Mouse (Mus musculus) layer of hippocampus, postnatal 36 days (tissue): ENCODE results near the gene Ybx1. TPM values are rescaled to one million over a fixed set of nuclear protein-coding genes. Genes with fewer than 3 reads are reported as not detected.

Experiments used
- DNase-seq, 2 experiments: peaks; one replicate each; pipeline ENCODE4 v3.0.0; 2022
- total RNA-seq, 2 experiments: library from RNA; stranded (reverse); gene quantifications; 2 replicates each; pipeline ENCODE4 v1.2.3; 2021

Gene Ybx1
- total RNA-seq, 2 experiments from 2014 or later = 275 to 279 TPM

DNA sequence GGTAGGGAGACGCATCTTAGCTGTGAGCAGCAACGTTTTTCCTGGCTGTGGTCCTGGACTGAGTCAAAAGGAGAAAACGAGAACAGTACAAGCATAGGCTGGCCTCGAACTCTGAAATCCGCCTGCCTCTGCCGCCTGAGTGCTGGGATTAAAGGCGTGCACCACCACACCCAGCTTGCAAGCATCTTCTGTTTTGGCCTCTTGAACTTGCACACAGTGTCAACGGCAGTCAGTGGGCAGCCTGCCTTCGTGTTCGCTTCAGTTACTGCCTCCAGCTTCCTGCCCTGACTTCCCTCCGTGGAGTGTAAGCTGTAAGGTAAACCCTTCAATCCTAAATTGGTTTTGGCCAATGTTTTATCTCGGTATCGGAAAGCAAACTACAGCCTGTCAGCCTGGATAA is 27.8 kb downstream of the Ybx1 start:
- no peak for DNase-seq

DNA sequence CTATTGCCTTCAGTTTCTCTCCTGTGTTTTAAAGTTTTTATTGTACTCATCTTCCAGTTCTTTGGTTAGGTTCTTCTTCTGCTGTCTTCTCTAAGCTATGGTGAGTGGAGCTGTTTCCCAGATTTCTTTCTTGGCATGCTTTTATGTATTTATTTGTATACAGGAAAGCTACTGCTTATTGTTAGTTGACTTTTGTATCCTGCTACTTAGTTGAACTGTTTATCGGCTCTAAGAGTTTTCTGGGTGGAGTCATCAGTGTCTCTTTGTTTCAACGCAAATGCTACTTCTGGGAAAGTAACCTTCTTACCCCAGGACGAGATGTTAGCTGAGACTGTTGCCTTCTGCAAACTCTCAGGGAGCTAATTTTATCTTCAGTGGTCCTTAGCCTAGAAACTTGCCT is 30.9 kb downstream of the Ybx1 start:
- DNase-seq = no peak

DNA sequence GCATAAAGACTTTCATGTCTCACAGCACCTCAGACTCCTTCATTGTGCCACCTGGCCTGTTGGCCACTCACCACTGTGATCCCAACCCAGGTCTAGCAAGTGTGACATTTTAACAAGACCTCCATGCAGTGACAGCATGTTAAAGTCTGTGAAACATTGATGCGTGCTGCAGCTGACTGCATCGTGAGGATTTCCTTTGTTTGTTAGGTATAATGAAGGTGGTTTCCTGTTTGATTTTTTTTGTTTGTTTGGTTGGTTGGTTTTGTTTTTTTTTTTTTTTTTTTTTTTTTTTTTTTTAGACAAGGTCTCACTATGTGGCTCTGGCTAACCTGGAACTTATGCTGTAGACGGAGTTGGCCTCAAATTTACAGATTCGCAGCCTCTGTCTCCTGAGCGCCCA is 31.9 kb downstream of the Ybx1 start:
- DNase-seq = no peak

DNA sequence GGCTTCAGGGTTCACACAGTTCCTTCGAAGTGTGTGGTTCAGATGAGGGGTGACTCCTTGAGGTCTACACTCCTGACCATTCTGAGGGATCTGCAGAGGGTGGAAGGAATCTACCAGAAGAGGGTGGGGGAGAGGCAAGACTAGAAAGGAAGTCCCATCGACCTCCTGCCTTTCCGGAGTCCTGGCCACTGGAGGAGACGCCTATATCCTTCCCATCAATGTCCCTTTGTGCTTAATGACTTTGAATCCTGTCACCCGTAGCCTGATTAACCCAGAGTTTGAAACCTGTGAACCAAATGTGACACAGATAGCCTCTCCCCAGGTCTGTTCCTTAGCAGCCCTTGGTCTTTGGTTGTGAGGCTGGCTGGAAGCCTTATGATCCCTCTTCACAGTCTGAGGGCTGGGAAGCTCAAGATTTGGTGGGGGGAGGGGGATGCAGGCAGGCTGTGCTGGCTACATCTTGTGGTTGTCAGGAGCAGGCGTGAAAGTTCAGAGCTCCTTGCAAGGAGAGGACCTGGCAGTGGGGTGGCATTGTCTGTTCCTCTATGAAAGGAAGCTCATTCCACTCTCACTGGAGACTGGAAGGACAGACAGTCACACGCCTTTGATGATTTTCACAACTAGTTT is 33.2 kb downstream of the Ybx1 start:
- DNase-seq = no peak

DNA sequence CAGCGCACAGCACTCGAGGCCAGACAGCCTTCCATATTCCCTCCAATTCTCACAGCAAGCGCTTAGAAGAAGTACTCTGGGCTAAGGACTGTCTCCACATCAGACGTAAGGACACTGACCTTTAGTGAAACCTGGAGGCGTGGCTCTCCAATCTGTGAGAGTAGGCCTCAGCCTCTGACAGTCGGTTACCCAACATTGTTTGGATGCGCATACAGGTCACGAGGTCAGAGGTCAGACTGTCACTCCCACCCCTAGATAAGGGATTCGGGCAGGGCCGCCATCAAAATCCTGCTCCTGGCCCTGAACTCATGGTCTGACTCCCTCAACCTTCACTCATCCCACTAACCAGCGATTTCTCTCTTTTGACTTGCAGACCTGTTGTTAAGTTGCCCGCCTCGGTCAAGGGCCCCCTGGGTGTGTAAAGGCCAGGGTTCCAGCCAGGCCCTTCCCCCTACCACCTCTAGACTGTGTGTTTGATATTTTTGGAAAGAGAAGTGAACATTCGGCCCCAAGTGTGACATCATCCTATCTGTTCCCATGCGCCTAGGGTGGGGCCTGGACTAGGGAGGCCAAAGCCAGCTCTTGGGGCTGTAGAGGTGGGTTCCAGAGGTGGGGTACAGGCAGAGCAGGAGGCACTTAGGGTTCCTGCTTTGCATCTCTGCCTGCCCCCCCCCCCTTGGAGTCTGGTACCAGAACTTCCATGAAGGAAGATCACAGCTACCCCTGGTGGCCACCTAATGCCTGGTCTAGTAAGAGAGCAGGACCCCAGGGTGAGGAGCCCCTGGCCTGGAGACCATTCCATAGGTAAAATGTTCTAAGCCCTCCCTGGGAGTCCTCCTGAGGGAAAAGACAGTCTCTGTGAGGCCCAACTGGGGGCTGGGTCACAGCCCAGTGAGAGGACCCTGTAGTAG is 34.8 kb downstream of the Ybx1 start:
- DNase-seq = no peak

DNA sequence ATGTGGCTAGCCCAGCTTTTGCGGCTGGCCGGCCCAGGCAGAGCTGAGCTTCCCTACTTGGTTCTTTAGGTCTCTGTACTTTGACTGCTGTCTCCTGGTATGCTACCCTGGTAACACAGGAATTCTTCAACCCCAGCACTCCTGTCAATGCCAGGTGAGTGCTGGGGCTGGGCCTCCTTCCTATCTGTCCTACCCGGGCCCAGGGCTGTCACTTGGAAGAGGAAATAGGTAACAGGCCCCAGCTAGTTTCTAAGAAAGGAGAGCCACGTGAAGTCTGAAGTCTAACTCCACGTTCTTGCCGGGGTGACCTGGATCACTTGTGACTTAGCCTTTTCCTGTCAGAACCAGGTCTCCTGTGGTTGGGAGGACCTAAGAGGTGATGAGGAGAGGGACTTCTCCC is 37.3 kb downstream of the Ybx1 start:
- DNase-seq = no peak

DNA sequence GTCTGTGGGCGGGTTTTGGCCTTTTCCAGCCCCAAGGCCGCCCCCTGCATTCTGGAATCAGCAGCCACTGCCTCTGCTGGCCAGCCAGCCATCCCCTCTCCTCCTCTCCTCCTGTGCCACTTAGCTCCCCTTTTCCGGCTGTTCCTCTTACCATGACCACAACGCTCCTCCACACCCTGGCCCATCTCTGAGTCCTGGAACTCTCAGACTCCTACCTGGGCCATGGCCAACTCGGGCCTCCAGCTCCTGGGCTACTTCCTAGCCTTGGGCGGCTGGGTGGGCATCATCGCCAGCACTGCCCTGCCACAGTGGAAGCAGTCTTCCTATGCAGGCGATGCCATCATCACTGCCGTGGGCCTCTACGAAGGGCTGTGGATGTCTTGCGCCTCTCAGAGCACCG is 39.1 kb downstream of the Ybx1 start, which contains the start of gene Cldn19:
Gene Cldn19 (plus strand): TSS at position 64 of the 400 bp plus-strand sequence.
- no peak for DNase-seq

DNA sequence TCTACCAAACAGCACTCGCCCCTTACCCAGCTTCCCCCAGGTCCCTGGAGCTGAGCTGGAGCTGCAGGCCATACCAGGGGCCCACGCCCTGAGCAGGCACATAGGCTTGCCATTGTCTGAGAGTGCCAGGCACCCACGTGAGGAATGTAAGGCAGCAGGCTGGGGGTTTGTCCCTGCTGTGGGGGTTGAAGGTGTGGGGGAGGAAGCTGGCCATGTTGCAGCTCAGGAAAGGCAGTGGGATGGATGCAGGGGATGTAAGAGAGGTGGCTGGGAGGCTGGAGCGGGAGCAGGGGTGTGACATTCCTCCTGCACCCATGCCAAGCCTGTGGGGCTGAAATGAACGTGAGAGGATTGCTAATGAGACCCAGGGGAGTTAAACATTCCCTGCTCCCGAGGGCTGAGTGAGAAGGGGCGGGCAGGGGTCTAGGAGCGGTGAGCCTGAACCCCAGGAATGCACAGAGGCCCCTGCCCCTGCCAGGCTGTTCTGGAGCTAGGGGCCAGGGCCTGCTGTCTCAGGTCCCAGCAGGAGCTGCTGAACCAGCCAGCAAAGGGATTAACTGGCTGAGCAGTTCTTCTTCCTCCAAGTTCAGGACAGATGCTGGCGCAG is 40.3 kb downstream of the Ybx1 start:
- DNase-seq = peak; percentile 29 to 40

DNA sequence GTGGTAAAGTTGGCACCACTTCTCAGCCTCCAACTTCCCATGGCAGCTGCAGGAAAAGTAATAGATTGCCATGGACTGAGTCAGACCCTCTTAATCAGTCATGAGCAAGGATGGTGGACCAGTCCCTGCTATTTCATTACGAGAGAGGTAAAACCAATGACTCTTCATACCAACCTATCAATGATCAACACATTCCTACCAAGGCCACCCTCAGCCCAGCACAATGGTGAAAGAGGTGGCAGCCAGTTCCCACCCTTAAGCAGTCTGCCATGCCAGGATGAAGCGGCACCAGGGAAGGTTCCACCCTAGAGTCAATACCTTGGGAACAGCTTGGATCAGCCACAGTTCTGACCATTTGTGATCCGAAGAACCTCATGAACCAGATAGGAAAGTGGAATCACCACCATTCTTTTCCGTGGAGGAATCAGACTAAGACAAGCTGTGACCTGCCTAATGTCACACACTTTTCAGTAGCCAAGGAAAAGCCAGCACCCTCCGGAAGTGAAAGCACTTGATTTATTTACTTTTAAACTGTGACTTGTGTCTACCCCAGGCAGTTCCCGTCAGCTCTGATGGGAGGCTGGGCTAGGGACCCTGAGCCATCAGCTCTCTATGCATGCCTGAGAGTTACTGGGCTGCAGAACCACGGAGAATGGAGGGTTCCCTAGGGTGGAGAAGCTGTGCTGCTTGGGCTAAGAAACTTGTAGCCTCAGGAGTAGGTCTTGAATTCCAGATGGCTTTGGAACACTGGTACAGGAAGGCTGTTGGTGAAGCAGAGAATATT is 42.2 kb downstream of the Ybx1 start:
- DNase-seq = no peak

DNA sequence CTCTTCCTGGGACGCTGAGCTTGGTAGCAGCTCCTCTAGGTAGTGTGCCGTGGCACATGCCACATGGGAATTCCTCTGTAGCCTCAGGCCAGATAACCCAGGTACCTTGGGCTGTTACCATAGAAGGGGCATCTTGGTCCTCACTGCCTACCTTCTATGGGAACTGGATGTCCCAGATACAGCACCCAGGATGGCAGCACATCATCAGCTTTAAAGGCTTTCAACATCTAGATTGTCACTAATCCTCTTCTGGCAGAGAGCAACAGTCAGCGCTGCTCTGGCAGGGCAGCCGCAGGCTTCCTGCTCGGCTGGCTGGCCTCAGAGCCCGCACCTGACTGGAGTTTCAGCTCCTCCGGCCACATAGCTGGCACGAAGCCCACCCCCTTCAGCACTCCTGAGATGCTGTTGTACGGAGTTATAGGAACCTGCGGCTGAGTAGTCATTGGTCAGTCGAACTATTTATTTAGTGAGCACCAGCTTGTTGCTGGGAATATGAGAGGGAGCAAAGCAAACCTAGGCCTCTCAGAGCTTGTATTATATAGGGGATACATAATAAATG is 45.9 kb downstream of the Ybx1 start:
- DNase-seq = no peak

DNA sequence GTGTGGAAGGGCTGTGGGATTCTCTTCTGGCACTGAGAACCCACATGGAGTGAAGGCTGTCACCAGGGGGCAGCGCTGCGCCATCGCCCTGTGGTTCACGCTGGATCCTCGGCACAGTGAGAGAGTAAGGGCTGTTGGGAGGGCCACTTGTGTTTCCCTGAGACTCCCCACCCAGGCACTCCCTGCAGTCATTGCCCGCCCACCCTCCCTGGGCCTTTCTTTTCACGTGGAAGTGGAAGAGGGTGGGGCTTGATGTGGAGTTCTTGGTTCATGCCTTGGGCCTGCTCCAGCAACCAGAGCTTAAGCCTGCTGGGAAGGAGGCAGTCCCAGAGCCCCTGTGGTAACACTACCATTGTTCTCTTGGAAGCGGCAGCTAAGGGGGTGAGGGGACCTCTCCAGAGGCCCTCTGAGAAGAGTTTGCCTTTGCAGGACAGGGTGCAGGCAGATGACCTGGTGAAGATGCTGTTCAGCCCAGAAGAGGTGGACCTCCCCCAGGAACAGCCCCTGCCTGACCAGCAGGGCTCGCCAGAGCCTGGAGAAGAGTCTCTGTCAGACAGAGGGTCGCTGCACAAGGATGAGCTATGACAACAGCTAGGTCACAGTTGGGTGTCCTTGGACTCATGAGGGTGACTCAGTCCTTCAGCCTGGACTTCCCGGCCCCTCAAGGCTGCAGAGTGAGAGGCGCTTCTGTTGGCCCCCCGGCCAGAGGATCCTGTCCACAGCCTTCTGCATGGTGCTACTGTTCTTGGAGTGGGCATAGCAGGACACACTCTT is 46.8 kb downstream of the Ybx1 start:
- DNase-seq = peak; percentile 57

DNA sequence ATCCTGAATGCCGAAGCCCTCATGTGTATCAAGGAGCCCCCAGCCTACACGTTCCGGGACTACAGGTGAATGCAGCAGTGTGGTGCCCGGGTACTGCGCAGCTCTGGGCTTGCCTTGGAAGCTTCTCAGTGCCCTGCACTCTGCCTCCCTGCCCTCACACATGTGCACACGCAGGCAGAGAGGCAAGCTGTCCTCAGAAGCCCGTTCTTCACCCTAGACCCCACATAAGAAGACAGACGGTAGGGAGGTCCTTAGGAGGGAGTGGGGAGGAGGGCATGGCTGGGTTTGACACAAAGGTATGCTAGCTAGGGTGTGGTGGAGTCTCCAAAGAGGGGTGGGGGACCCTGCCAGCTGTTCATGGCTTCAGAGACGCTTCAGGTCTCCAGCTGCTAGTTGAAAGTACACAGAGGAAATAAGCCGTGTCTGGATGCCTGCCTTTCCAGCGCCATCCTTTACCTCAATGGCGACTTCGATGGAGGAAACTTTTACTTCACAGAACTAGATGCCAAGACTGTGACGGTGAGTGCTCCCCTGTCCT is 47.6 kb downstream of the Ybx1 start:
- no peak for DNase-seq

DNA sequence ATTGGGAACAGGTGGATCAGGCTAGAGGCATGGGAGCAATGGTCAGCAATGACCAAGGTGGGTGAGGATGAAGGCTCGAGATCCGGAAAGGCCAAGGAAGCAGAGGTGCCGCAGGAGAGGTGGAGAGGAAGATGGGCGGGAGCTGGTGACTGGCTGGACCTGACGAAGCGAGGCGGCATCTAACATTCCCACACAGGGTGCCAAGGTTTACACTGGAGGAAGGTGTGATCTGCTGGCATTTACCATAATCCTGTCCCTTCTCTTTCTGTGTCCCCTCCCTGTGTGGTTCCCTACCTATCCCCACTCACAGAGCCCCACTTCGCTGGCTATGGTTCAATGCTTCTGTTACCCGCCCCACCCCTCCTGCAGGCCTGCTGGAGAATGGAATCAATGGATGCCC is 48.4 kb downstream of the Ybx1 start:
- DNase-seq = no peak

DNA sequence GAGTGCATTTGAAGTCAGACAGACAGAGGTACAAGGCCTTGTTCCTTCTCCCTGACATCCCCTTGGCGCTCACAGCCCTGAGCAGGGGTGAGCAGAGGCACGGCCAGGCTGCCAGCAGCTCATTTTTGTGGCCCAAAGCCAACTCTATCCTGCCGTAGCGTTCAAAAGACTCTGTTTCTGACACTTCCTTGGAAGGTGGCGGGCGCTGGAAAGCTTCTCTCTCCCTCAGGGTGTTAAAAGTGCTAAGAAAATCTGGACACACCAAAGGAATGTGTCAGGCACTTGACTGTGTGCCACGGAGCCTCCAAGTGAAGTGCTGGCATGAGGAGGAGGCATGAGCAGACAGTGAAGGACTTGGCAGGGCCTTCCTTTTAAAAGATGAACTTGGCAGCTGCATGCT is 48.8 kb downstream of the Ybx1 start:
- no peak for DNase-seq

DNA sequence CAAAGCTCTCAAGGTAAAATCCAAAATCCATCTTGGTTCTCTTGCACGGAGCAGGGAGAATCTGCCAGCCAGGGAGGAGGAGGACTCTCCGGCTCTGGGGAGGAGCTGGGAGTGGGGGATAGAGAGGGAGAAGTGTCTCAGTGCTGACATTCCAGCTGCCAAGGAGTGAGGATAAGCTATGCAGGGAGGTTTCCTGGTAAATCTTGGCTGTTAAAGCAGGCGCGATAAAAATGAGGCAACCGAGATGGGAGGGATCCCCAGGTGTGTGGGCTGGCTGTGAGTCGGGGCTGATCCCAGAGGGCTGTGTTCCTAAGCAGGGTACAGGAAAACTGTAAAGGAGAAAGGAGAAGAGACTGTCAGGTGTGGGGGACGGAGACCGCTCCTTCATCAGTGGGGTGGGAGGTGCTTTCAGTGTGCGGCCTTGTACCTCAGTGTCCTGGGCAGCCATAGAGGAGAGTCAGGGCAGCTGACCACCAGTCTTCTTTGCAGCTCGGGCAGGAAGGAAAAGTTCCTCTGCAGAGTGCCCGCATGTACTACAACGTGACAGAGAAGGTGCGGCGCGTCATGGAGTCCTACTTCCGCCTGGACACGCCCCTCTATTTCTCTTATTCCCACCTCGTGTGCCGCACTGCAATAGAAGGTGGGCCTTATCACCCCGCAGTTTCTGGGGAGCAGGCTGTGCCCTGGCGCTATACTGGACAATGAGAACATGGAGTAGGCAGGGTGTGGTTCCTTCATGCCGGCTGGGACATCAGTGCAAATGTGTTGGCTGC is 49.8 kb downstream of the Ybx1 start:
- DNase-seq = no peak

DNA sequence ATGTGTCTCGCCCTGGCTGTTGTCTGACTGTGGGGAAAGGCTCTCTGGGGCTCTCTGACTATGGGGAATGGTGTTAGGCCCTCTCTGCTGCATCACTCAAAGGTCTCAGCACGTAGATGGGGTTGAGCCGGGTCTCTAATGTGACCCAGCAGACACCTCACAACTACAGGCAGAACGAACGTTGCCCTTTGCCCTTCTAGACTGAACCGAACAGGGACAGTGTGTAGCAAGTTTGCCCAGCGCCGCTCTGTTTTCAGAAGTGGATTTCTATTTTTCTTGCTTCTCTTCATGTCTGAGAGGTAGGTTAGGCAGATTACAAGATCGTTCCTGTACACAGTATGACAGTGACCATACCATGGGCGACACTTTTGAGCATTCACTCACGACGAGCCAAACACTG is 51.8 kb downstream of the Ybx1 start:
- DNase-seq = no peak

DNA sequence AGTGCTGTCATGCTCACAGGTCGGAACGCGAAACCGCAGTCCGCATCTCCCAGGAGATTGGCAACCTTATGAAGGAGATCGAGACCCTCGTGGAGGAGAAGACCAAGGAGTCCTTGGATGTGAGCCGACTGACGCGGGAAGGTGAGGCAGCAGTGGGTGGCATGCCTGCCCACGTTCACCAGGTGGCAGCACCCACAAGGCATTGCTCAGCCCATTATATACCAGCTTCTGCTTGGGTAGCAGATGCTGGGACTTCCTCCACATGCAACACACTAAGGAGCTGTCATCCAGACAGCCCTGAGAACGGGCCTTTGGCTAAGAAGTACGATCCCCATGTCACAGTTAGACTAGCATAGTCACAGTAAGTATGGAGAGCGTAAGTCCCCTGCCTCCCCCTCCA is 52.7 kb downstream of the Ybx1 start:
- DNase-seq = peak; percentile 37 to 39

DNA sequence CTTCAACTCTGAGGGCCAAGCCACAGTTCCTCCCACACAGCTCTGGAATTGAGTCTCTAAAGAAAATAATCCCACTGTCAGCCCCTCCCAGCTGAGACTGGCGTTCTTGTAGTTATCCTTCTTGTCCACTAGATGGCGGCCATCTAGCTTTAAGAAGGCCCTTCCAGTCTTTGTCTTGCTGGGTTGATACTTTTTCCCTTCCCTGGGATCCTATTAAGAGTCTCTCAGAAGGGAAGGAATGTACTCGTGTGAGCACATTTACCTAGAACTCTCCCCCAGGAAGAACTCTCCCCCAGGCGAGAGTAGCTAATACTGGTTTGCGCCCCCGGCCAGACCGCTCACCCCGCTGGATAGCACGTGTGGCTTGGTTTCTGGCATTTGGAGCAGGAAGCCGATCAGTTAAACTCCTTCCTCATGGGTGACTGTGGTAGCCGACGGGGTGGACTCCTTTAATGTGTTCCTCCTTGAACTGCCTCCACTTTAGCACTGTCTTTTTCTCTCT is 55.2 kb downstream of the Ybx1 start:
- DNase-seq = no peak

DNA sequence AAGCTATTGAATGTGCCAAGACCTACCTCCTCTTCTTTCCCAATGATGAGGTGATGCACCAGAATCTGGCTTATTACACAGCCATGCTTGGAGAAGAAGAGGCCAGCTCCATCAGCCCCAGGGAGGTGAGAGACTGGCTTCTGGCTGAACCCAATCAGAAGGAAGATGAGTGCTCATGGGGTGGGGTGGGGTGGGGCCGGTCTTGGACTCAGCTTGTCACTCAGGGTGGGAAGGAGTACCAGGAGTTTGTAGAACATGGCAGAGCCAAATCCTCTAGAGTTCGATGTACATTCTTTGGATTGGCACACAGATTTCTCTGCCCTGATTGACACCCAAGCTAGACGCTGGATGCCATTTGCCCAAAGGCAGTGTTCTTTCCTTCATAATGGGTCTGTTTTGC is 55.7 kb downstream of the Ybx1 start:
- no peak for DNase-seq

DNA sequence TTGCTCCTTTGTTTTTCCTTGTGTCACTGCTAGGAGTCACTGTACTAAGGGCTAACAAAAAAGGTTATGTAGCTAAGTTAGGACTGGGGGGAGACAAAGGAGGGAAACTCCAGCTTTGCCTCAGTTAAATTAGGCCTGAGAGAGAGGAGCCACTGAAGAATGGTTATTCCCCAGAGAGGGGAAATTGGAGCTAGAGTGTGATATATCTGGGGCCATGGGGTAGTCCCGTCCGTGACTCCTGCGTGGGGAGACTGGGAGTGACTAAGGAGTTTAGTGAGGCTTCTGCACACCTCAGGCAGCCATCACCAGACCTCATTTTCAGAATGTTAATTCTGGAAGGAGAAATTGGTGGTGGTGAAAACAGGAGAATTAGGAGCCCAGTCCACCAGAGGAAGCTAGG is 60.1 kb downstream of the Ybx1 start:
- no peak for DNase-seq
